Mouse (Mus musculus) kidney, postnatal 10 days (tissue): Measurements from ENCODE around the gene Lca5l.

ENCODE experiments used
- DNase-seq: peaks from one replicate; pipeline ENCODE4 v3.0.0; 2021; ENCODE audit warnings: mixed read lengths

Lca5l gene

DNA sequence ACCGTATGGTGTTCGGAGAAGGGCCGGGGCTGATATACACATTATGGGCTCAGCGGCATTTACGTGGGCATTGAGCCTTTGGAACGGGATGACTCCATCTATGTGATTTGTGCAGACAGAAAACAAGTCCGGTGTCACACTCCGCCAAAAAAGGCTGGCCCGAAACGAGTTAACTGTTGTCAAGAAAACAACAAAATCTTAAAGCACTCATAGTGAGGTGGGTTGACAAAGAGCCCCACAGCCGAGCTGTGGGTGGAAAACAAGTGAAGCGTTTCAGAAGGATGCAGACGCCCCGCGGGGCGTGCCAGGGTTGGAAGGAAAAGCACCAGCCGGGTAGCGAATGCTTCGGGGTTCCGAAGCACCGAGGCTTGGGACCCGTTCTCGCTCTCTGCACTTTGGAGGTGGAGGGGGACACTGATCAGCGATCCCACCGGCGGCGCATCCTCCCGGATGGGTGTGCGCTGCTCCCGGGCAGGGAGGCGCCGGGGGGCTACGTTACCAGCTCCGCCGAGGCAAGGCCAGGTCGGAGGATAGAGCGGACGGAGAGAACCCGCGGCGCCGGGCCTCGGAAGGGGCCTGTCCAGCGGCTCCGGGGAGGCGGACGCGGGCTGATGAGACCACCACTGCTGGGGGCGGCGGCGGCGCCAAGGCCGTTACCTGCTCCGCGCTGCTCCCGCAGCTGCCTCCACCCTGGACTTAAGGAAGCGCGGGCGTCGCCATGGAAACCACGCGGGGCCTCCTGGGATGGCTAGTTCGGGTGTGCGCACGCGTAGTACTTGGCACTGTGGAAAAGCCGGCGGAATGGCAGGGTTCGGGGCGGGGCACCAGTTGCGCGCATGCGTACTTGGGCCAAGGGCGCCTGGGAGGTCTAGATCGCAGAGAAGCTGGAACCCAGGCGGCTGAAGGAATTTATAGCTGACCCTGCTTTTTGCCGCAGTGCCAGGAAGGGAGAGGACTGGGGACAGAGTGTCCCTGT, at the start of gene Lca5l:
Gene Lca5l (minus strand): TSS at position 741 of the 976 bp plus-strand sequence.
- peak; percentile 100 for DNase-seq

DNA sequence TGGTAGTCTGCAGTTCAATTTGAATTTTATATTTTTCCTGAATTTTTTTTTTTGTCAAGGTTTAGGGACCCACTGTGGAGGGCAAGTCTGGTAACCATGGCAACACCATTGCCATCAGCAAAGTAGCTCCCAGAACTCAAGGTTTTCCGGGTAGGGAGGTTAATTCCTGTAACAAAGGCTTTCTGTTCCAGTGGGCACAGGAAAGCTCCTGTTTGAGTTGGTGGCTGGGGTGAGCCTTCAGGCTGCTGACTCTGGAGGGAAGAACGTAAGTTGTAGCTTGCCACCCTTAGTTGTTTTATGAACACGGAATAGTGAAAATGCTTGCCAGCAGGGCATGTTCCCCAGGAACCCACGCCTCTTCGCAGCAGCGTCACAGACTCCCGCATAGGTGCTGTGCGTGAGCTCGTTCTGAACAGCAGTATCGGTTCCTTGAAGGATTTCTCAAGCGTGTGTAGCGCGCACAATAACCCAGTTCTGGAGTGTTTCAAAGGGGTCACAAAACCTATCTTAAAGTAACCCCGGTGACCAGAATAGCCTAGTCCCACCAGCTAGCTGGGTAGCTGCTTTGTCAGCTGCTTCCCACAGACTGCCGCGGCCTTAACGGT, 43.4 kb upstream of the Lca5l start, which contains the start of gene B3galt5:
Gene B3galt5 (plus strand): TSS at position 436 of the 605 bp plus-strand sequence.
- no peak for DNase-seq

DNA sequence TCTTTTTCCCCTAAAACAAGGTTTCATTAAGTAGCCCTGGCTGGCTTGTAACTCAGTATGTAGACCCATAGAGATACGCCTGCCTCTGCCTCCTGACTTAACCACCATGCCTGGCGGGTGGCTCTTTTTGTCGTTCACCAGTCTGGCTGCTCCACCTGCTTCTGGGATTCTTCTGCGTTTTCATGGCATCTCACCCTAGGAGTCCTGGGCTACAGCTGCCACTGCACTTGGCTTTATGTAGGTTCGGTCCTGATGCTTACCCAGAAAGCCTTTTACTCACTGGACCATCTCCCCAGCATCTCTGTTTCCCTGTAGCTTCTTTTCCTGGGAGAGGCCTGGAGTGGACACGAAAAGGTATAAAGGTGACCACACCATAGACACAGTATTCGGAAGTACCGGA, 41.9 kb upstream of the Lca5l start:
- no peak for DNase-seq

DNA sequence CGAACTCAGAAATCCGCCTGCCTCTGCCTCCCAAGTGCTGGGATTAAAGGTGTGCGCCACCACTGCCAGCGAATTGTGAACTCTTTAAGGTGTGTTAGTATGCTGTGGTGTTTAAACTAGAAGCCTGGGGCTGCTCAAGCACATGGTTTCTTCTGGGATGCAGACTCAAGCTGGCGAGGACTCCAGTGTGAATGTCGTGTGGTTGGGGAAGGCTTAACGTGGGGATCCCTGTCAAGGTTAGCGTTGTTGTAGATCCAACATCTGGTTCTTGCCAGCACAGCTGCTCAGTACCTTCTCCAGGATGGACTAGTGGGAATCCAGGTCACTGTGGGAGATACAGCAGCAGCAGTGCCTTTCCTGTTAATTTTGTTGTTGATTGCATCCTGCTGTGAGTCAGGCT, 39.9 kb upstream of the Lca5l start:
- DNase-seq, result no peak

DNA sequence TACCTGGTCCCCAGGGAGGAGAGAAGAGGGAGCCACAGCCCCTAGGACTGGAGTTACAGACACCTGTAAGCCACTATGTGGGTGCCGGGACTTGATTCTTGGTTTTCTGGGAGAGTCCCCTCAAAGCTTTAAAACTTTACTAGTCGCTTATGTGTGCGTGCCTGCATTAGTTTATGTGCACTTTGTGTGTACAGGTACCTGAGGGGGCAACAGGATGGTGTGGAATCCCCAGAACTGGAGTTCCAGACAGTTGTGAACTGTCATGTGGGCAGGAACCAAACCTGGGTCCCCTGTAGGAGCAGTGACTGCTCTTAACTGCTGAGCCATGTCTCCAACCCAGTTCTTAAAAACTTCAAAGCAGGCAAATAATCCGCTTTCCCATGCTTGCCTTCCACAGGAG, 39.2 kb upstream of the Lca5l start:
- DNase-seq, result no peak

DNA sequence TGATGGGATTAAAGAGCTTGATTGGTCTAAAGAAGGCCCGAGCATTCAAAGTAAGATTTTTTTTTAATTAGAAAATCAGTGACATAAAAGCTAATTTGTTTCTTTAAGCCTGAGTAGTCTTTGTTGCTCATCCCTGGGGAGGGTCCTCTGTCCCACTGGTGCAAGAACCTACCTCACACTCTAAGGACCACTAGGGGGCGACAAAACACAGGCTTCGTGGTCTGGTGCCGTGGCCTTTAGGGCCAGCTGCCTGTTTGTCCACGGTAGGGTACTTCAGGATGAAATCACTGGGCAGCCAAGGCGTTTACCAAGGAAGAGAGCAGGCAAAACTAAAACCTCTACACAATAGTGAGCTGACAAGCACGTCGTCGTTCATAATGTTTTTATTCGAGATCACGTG, 38.3 kb upstream of the Lca5l start:
- peak; percentile 86 for DNase-seq

DNA sequence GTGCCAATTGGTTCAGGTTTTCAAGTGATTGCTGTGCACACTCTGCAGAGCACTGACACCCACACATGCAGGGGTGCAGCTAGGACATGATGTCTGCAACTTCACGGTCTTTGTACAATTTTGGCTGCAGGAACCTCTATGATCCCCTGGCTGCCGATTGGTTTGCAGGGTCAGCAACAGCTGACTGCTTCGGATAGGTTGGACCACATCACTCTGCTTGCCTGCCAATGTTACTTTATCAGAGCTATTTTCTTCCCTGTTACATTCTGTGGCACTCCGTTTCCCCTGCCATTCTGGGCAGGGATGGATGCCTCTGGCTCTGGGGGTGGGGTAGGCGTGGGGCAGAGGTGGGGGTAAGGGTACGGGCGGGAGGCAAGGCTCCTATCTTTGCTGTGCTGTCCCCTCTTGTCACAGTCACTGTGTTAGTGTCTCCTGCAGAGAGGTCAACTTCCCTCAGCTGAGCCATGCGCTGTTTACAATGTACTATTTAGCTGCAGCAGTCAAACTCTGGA, 37.0 kb upstream of the Lca5l start:
- no peak for DNase-seq

DNA sequence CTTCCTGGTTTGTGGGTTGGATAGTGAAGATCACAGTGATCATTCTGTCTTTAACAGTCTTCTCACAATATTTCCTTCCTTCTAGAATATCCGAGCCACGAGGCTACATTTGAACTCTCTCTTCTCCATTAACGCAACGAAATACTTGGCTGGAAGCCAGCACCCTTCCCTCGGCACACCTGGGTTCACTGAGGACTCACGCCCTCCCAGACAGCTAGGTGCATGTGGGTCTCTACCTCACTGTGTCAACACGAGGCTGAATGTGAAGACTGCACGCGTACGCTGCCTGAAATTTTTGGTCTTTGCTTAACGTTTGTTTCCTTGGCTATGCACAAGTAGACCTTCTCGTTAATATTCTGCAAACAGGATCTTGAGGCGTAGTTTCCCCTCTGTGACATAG, 36.4 kb upstream of the Lca5l start:
- DNase-seq, result no peak

DNA sequence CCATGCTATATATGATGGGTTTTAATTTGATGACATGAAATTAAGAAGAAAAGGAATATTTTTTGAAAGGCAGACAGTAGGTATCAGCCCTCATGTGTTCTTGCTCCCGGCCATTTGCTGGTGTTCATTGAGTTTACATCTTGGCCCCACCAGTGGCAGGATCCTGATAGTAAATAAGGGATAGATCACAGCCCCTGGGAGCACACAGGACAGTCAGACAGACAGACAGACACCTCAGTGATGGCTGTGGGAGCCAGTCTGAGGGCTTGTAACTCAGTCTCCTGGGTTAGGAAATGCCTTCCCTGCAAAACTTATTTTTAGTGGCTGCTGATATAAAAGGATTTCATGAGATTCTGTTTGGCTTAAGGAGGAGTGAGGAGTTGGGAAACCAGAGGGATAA, 30.4 kb upstream of the Lca5l start:
- DNase-seq, result no peak

DNA sequence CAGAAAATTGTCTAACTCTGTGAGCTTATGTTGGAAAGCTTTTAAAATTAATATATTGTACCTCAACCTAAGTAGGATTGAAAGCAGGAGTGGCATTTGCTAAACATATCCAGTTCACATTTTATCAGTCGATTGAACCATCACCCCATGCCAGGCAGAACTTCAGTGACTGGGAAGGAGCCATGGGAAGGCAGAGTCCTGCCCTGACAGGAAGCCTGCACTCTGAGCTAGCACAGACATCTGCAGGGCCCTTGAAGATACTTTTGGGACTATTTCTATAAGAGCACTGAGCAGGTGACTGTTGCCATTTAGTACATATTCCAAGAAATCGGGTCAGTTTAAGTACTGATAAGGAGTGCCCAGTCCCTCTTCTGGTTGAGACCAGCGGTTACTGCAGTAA, 29.9 kb upstream of the Lca5l start:
- no peak for DNase-seq

DNA sequence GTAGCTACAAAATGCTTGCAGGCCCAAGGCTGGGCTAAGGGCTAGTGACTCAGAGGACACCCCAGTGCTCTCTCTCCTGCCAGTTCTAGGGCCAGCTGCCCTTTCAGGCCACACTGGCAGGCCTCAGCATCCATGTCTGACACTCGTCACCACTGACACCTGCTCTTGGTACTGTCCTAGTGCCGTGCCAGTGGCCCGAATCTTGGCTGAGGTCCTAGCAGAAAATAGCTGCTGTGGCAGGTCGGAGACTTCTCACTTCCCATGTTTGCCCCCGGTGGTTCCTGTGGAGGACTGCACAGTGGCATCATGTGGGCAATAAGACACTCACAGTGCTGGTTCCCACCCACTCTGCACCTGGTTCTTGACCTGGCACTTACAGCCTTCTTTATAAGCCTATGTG, 29.4 kb upstream of the Lca5l start:
- no peak for DNase-seq

DNA sequence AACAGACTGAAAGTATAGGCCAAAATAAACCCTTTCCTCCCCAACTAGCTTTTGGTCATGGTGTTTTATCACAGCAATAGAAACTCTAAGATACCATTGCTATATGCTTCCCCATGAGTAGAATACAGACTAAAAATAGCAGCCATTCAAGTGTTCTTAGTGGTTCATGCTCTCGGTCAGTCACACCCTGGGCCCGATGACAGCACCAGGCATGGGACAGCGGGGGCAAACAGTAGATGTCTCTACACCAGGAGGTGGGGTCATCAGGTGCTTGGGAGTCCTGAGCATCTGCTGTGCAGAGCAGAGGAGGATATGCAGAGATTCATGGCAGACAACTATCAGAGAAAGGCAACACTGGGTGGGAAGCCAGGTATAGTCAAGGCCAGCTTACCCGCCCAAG, 21.0 kb upstream of the Lca5l start:
- DNase-seq, result no peak

DNA sequence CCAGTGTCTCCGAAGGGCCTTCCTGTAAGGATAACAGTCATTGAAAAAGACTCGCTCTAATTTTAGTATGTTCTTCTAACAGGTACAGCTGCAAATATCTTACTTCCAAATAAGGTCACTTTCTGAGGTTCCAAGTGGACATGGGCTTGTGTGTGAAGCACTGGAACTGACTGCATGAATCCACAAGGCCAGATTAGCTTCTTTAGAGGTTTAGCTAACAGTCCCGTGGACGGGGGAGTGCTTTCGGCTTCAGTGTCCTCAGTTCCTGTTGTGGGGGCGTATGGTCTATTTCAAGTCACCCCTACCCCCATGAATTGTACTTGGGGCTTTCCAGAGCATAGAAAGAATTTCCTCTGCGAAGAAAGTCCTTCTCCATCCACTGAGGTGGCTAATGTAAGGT, 18.8 kb upstream of the Lca5l start:
- DNase-seq, result no peak

DNA sequence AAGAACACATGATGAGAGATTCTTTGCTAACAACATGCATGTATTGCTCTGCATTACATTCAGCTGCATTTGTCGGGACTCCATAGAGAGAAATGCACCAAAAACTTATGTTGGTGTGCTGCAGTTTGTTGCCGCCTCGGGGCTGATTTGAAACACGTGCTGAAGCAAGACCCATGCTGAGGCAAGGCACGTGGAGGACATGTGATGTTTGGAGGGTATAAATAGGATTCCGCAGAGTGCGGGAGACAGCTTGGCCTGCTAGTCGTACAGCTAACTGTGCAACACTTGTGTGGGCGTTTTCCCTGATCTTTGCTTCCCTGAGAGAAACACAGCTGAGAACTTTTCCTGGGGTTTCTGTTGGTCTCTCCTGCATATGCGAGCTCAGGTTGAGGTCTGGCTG, 17.7 kb upstream of the Lca5l start:
- DNase-seq, result no peak

DNA sequence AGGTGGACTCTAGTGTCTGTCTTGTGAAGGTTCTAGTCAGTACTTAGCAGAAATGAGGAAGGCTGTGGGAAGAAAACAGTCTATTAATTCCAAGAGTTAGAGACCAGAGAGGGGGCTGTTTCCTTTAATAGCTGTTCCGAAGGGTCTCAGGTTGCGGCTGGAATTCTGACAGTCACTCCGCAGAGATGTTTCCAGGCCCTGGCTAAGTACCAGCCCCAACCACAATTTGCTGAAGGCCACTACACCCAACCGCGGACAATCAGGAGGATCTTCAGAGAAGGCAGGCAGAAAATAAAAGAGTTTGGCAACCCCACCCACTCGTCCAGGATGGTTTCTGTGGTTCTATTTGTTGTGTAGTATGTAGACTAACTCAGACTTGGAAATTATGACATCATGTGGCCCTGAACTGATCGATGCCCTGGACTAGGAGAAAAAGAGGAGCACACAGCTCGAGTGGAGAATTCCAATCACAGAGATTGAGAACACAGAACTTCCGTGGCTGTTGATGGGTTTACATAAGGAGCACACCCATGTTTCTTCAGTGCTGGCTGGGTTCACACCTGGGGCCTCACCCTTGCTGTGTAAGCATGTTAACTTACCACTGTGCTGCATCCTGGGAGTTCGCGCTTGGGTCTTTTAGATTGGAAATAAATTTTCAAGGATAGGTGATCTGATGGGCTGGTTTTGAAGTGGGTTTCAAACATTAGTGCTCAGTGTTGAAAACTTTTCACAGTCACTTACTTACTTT, 9.6 kb upstream of the Lca5l start:
- no peak for DNase-seq

DNA sequence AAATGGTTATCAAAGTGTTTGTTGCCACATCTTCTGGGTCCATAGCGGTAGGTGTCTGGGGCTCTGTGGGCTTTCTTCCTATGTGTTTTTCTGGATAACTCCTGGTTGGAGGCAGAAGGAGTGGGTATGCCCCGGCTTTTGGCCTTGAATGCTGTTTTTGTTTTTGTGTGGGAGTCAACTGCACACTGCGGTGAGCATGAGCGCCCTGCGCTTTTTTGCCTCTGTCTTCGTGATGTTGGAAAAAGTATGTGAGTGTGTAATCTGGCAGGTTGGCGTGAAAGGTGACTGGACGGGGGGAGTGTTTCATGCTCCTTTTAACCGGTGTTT, 8.6 kb upstream of the Lca5l start:
- no peak for DNase-seq

DNA sequence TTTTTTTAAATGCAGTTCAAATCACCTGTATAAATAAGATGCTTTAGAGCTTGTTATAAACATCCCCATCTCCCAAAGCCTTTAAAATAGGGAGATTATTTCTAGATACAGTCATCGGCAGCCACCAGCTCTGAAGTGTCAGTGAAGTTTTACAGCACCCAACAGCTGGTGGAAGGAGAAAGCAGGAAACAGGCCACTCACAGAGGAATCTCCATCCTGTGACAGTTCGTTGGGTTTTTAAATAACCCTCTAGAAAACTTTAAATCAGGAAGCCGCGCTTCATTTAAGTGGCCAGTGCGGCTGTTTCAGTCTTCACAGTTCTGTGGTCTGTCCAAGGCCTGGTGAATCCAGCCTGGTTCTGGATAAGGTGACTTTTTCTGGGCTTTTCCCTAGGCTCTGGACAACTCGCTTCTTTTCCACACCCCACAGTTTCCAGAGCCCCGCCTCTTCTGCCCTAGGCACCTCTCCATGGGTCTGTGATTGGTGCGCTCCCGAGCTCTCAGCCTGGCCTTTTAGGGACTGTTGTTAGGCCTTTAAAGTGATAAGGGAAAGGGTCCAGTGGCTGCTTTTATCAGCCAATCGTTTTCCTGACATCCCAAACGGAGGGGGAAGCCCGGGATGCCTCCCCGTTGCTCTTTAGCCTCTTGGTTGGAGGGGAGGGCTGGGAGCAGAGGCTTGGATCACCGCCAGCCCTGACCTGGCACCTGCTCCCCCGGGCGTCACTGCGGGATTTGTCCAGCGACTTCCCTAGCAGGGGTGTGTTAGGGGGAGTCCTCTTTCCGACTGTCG, 8.0 kb upstream of the Lca5l start, which contains the start of gene Sh3bgr:
Gene Sh3bgr (plus strand): TSS at position 538 of the 789 bp plus-strand sequence.
- DNase-seq, result peak; percentile 81

DNA sequence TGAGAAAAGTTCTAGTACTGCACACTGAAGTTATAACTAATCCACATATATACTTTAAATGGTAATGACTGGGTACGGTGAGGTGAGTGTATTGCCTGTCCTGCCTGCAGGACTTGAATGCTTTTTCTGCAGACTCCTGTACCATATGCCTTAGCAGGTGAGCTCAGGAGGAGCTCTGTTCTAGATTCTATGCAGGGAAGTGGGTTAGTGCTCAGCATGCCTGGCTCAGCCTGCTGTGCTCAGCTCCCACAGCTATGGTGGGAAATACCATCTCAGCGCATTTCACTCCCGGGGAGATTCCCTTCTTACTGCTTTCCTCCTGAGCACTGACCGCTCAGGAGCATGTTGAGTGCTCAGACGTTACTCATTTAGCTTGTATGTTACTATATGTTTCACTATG, 4.5 kb downstream of the Lca5l start:
- no peak for DNase-seq

DNA sequence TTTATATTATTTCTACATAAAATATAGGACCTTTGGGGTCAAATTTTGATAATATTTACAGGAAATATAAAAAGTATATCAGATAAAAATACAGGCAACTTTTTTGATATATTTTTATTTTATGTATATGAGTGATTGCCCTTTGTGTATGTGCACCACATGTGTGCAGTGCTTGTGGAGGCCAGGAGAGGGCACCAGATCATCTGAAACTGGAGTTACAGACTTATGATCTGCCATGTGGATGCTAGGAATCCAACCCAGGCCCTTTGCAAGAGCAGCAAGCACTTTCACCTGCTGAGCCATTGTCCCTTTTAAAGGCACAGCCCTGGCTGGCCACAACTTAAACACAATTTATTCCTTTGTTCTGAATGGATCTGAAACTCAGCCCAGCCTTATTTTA, 12.9 kb downstream of the Lca5l start:
- no peak for DNase-seq

DNA sequence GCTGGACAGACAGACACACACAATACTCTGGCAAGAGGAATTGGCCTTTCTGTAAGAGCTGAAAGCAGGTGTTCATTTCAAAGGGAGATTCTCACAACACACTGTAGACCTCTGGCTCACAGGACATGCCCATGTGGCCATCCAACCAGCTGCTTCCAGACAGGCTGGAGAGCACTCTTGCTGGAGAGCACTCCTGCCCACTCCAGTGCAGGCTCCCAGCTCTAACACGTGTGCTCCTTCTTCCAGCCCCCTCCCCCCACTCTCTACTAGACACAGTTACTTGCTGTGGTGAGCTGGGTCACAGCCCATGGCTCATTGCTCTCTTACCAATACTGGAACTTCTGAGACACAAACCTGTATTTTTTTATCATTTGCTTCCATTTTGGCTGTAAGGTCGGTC, 16.7 kb downstream of the Lca5l start:
- no peak for DNase-seq

DNA sequence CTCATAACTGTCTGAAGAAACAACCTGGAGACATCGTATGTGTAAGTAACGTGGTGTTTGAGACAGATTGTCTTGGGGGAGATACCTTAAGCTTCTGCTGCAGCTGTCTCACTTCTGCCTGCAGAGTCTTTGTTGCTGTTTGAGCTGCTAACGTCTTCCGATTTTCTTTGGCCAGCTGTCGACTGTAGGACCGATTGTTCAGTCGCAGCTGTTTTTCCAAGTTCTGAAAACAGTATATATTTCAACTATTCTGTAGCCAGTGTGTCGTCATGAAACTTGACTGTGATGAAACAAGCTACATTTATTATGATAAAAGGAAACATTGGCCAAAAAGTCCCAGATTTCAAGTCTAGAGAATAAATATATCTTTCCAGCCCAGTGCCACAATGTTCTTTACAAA, 18.4 kb downstream of the Lca5l start:
- DNase-seq, result no peak

DNA sequence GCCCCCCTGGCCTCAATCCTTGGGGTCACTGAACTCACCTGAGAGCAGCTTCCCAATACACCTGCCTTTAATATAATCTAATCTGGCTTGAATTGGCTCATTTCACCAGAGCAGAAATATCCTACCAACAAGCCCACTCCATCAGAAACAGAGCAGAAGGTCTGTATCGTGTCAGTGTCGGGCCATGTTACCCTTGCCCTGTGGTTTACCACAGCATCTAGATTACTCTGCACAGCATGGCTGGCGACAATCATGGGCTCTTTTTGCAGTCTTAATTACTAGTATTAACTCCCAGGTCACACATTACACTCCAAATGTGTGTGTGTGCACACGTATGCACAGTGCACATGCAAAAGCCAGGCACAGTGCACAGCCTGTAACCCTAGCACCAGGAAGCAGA, 23.2 kb downstream of the Lca5l start:
- DNase-seq, result no peak
